Mouse (Mus musculus): ENCODE data around the gene Vstm2l. TPM values are rescaled to one million over a fixed set of nuclear protein-coding genes. Genes with fewer than 3 reads are reported as not detected.

Gene Vstm2l
- polyA plus RNA-seq, 1 experiment = not detected

- peaks cover 10% of the 10 kb centered on the region for H3K9me3 ChIP-seq
- TF ChIP-seq GATA1 (IDR thresholded peaks at IDR 0.05; ENCODE audit: borderline replicate concordance, low read length) (no peak), FLI1 (IDR thresholded peaks at IDR 0.05; ENCODE audit: low read length) (no peak)
- H3K4me1 ChIP-seq = no peaks in the 10 kb centered on the region
- H3K4me3 ChIP-seq (replicated peaks) = no peak overlapping the region
- H3K27me3 ChIP-seq (replicated peaks) = peaks cover 44% of the 10 kb centered on the region
- H3K36me3 ChIP-seq (replicated peaks; ENCODE audit: low read length) = no peaks in the 10 kb centered on the region
Measured at GRCm38 (mm10) chr2:157953978-157954377, 39.5 kb downstream of the Vstm2l start.

- no peaks in the 10 kb centered on the region for H3K4me1 ChIP-seq
- H3K27me3 ChIP-seq (replicated peaks) = peaks cover 42% of the 10 kb centered on the region
- H3K4me3 ChIP-seq (replicated peaks) = no peak overlapping the region
- H3K9me3 ChIP-seq = peaks cover 10% of the 10 kb centered on the region
- H3K36me3 ChIP-seq (replicated peaks; ENCODE audit: low read length) = no peaks in the 10 kb centered on the region
- TF ChIP-seq GATA1 (IDR thresholded peaks at IDR 0.05; ENCODE audit: borderline replicate concordance, low read length) (no peak), FLI1 (IDR thresholded peaks at IDR 0.05; ENCODE audit: low read length) (no peak)
Measured at GRCm38 (mm10) chr2:157957707-157958108, 43.3 kb downstream of the Vstm2l start.

GRCm38 (mm10) chr2:157967856-157968255 is 53.4 kb downstream of the Vstm2l start:
- H3K4me3 ChIP-seq (replicated peaks) = no peak overlapping the region
- H3K36me3 ChIP-seq (replicated peaks; ENCODE audit: low read length) = no peaks in the 10 kb centered on the region
- no peaks in the 10 kb centered on the region for H3K9me3 ChIP-seq
- peaks cover 39% of the 10 kb centered on the region for H3K27me3 ChIP-seq (replicated peaks)
- H3K4me1 ChIP-seq = no peaks in the 10 kb centered on the region
- TF ChIP-seq FLI1 (IDR thresholded peaks at IDR 0.05; ENCODE audit: low read length) = no peak
- TF ChIP-seq GATA1 (IDR thresholded peaks at IDR 0.05; ENCODE audit: borderline replicate concordance, low read length) = no peak

GRCm38 (mm10) chr2:157970124-157970523 is 55.7 kb downstream of the Vstm2l start:
- Histone ChIP-seq H3K9me3 (no peaks in the 10 kb centered on the region), H3K4me1 (no peaks in the 10 kb centered on the region), H3K4me3 (replicated peaks) (no peak overlapping the region), H3K36me3 (replicated peaks; ENCODE audit: low read length) (no peaks in the 10 kb centered on the region), H3K27me3 (replicated peaks) (peaks cover 49% of the 10 kb centered on the region)
- TF ChIP-seq FLI1 (IDR thresholded peaks at IDR 0.05; ENCODE audit: low read length) = no peak
- no peak for TF ChIP-seq GATA1 (IDR thresholded peaks at IDR 0.05; ENCODE audit: borderline replicate concordance, low read length)

- TF ChIP-seq GATA1 (IDR thresholded peaks at IDR 0.05; ENCODE audit: borderline replicate concordance, low read length) = no peak
- no peak for TF ChIP-seq FLI1 (IDR thresholded peaks at IDR 0.05; ENCODE audit: low read length)
Measured at GRCm38 (mm10) chr2:157970669-157971068, 56.2 kb downstream of the Vstm2l start.

GRCm38 (mm10) chr2:157974604-157975501 is 60.4 kb downstream of the Vstm2l start:
- Histone ChIP-seq H3K27me3 (replicated peaks) (peaks cover 48% of the 10 kb centered on the region), H3K4me1 (no peaks in the 10 kb centered on the region), H3K36me3 (replicated peaks; ENCODE audit: low read length) (peaks cover 1% of the 10 kb centered on the region), H3K4me3 (replicated peaks) (no peak overlapping the region), H3K9me3 (no peaks in the 10 kb centered on the region; the same call in 1 of the 2 replicates)
- TF ChIP-seq FLI1 (IDR thresholded peaks at IDR 0.05; ENCODE audit: low read length) (no peak), GATA1 (IDR thresholded peaks at IDR 0.05; ENCODE audit: borderline replicate concordance, low read length) (no peak)

More at GRCm38 (mm10) chr2:157970669-157971068, 56.2 kb downstream of the Vstm2l start:
- Histone ChIP-seq H3K27me3 (replicated peaks) (peaks cover 54% of the 10 kb centered on the region), H3K4me3 (replicated peaks) (no peak overlapping the region), H3K9me3 (no peaks in the 10 kb centered on the region), H3K4me1 (no peaks in the 10 kb centered on the region), H3K36me3 (replicated peaks; ENCODE audit: low read length) (no peaks in the 10 kb centered on the region)

DNA sequence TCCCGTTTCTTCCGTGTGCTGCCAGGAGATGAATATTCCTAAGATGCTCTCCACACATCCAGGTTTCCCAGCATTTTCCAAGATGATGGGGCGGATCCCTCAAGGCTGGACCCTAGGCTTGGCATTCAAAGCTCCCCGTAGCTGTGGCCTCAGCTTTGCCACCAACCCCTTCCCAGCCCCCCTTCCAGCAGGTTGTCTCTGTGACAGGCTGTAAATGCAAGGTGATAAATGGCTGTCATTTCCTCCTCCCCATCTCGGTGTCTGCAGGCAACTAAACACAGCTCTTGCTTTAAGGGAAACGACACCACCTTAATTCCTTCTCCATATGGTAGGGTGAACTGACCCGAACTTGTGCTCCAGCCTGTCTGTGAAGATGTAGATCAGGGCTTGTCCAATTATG is 61.1 kb downstream of the Vstm2l start:
- Histone ChIP-seq H3K27me3 (replicated peaks) (peaks cover 43% of the 10 kb centered on the region), H3K4me3 (replicated peaks) (no peak overlapping the region), H3K36me3 (replicated peaks; ENCODE audit: low read length) (peaks cover 7% of the 10 kb centered on the region), H3K9me3 (no peaks in the 10 kb centered on the region; the same call in 1 of the 2 replicates), H3K4me1 (no peaks in the 10 kb centered on the region)
- TF ChIP-seq FLI1 (IDR thresholded peaks at IDR 0.05; ENCODE audit: low read length) = no peak
- no peak for TF ChIP-seq GATA1 (IDR thresholded peaks at IDR 0.05; ENCODE audit: borderline replicate concordance, low read length)

DNA sequence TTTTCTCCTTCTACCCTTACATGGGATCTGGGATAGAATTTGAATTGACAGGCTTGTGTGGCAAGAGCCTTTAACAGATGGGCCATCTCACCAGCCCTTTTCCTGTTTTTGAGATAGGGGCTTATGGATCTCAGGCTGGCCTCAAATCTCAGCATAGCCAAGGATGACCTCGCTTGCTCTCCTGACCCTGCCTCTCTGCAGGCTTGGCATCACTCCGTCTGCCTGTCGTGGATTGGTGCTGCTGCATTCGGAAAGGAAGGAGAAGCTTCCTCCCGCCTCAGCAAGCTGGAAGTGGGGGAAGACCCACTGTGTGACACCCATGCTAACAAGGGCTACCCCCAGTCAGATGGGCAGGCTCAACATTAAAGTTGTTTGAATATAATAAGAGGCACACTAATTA is 64.8 kb downstream of the Vstm2l start:
- Histone ChIP-seq H3K27me3 (replicated peaks) (peaks cover 32% of the 10 kb centered on the region), H3K9me3 (no peaks in the 10 kb centered on the region; the same call in 1 of the 2 replicates), H3K4me3 (replicated peaks) (no peak overlapping the region), H3K4me1 (no peaks in the 10 kb centered on the region), H3K36me3 (replicated peaks; ENCODE audit: low read length) (peaks cover 39% of the 10 kb centered on the region)
- TF ChIP-seq GATA1 (IDR thresholded peaks at IDR 0.05; ENCODE audit: borderline replicate concordance, low read length) (no peak), FLI1 (IDR thresholded peaks at IDR 0.05; ENCODE audit: low read length) (no peak)

- peaks cover 3% of the 10 kb centered on the region for H3K27me3 ChIP-seq (replicated peaks)
- H3K36me3 ChIP-seq (replicated peaks; ENCODE audit: low read length) = peaks cover 73% of the 10 kb centered on the region
- TF ChIP-seq FLI1 (IDR thresholded peaks at IDR 0.05; ENCODE audit: low read length) (no peak), GATA1 (IDR thresholded peaks at IDR 0.05; ENCODE audit: borderline replicate concordance, low read length) (no peak)
- no peaks in the 10 kb centered on the region for H3K9me3 ChIP-seq
- peaks cover 23% of the 10 kb centered on the region for H3K4me1 ChIP-seq
- no peak overlapping the region for H3K4me3 ChIP-seq (replicated peaks)
Measured at GRCm38 (mm10) chr2:157982727-157983126, 68.3 kb downstream of the Vstm2l start.

GRCm38 (mm10) chr2:157983276-157983675 is 68.8 kb downstream of the Vstm2l start:
- H3K4me1 ChIP-seq = peaks cover 23% of the 10 kb centered on the region
- TF ChIP-seq GATA1 (IDR thresholded peaks at IDR 0.05; ENCODE audit: borderline replicate concordance, low read length) (no peak), FLI1 (IDR thresholded peaks at IDR 0.05; ENCODE audit: low read length) (no peak)
- peaks cover 78% of the 10 kb centered on the region for H3K36me3 ChIP-seq (replicated peaks; ENCODE audit: low read length)
- H3K9me3 ChIP-seq = no peaks in the 10 kb centered on the region
- no peak overlapping the region for H3K4me3 ChIP-seq (replicated peaks)
- H3K27me3 ChIP-seq (replicated peaks) = peaks cover 1% of the 10 kb centered on the region

All from megakaryocyte, embryonic 14.5 days (primary cell).